Mouse (Mus musculus): ENCODE results near the gene Mup12.
"Not testable (repeated sequence)": the region's sequence is repeated elsewhere in the genome, so short reads cannot be mapped to it uniquely, and the experiment has no call there.

The Mup12 gene

GRCm38 (mm10) chr4:60741226-60741625, at the start of gene Mup12:
Gene Mup12, minus strand, starts transcription at chr4:60741326.
- DNase-seq (ENCODE audit: low read depth, low spot score) = not testable (repeated sequence)

Data from retina, postnatal 7 days (tissue).